Mouse (Mus musculus) forebrain, embryonic 15.5 days (tissue): ENCODE measurements at regions not wholly inside any gene's neighbourhood (a gene's known extent, or its start where the extent isn't known, plus 50 kb on each side); places are given as distances from the start of the nearest gene placed in this dataset.

Experiments
- ATAC-seq: fragments of 200-750 bp; cut with Nextera tagmentation; replicated peaks from 2 replicates; pipeline ENCODE4 v1.8.0; 2017; ENCODE audit warnings: mild to moderate bottlenecking, moderate TSS enrichment, moderate library complexity
- H3K27ac ChIP-seq: fragments of 300-500 bp; sonication (generic); replicated peaks from 2 replicates; pipeline ENCODE4 v1.5.1; 2015; ENCODE audit warnings: mild to moderate bottlenecking, inconsistent platforms
- H3K27me3 ChIP-seq: fragments of 300-500 bp; sonication (generic); 2 replicates; pipeline ENCODE4 v1.6.1; 2015; ENCODE audit warnings: inconsistent platforms
- H3K36me3 ChIP-seq: fragments of 300-500 bp; sonication (generic); 2 replicates; pipeline ENCODE4 v1.6.1; 2015; ENCODE audit warnings: mild to moderate bottlenecking, inconsistent platforms
- H3K4me1 ChIP-seq: fragments of 300-500 bp; sonication (generic); 2 replicates; pipeline ENCODE4 v1.6.1; 2015; ENCODE audit warnings: inconsistent platforms
- H3K4me2 ChIP-seq: fragments of 300-500 bp; sonication (generic); replicated peaks from 2 replicates; pipeline ENCODE4 v1.6.1; 2015; ENCODE audit warnings: mild to moderate bottlenecking, inconsistent platforms
- H3K4me3 ChIP-seq: fragments of 300-500 bp; sonication (generic); 2 replicates; pipeline ENCODE4 v1.5.1; 2015; ENCODE audit warnings: mild to moderate bottlenecking, inconsistent platforms
- H3K9ac ChIP-seq: fragments of 300-500 bp; sonication (generic); replicated peaks from 2 replicates; pipeline ENCODE4 v1.6.1; 2015; ENCODE audit warnings: mild to moderate bottlenecking, inconsistent platforms
- H3K9me3 ChIP-seq: fragments of 300-500 bp; sonication (generic); 2 replicates; pipeline ENCODE4 v1.6.1; 2016; ENCODE audit warnings: inconsistent platforms
- WGBS: fragments of 180-500 bp; shearing (Covaris S2); methylation state at CpG from one replicate; pipeline ENCODE4 v1.1.7; 2015; ENCODE audit warnings: mixed read lengths; 5-methylcytosine and 5-hydroxymethylcytosine counted together

DNA sequence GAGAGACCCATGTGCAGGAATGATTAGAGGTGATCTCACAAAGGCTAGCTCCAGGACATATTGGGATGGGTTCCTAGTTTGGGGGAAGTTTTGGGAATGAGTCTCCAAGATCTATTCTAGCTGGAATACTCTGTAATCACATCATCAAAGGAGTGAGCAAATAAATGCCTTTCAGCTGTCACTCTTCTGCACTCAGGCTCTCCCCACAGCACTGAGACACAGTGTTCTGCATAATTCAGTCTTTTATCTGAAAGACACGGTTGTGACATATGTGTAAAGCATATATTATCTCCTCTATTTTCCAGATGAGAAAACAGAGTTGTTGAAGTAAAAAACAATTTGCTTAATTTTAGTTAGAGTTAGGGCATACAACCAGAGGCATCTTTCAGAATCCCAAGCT is 457.3 kb upstream of the Isx start:
- H3K4me1 ChIP-seq, result no peaks in the 10 kb centered on the region
- no peaks in the 10 kb centered on the region for H3K36me3 ChIP-seq
- H3K4me2 ChIP-seq, result no peak overlapping the region
- H3K9me3 ChIP-seq, result no peaks in the 10 kb centered on the region
- no peaks in the 10 kb centered on the region for H3K27me3 ChIP-seq
- no peak overlapping the region for H3K27ac ChIP-seq
- peak; percentile 64; the same call in 1 of the 2 replicates for ATAC-seq
- no peak overlapping the region for H3K4me3 ChIP-seq
- H3K9ac ChIP-seq, result no peak overlapping the region
- WGBS, result 37% methylated on average over 1 of the region's 1 CpGs
